Mouse (Mus musculus) megakaryocyte, adult 5-6 weeks (primary cell): ENCODE results near the gene Olfr1380. TPM values are rescaled to one million over a fixed set of nuclear protein-coding genes. Genes with fewer than 3 reads are reported as not detected.
"Not testable (repeated sequence)": the region's sequence is repeated elsewhere in the genome, so short reads cannot be mapped to it uniquely, and the experiment has no call there.

Source experiments
- ATAC-seq: 2 replicates; pipeline ENCODE4 v1.8.0; 2016; ENCODE audit warnings: mild to moderate bottlenecking, inconsistent platforms; ENCODE audit not compliant: poor library complexity, severe bottlenecking
- total RNA-seq, 2 experiments: library from RNA; stranded (forward) in 1 of 2; stranded (reverse) in 1 of 2; fragments of 153-499, 151-499 nt in 1 of 2; fragments of 221-1000, 200-1000 nt in 1 of 2; gene quantifications; 2 replicates each; pipeline versions ENCODE4 v1.2.3 to v1.2.4; 2015 to 2017

Olfr1380 gene
- total RNA-seq (2015) (not detected in 2 replicates), total RNA-seq (2017) (not detected in 2 replicates)

DNA sequence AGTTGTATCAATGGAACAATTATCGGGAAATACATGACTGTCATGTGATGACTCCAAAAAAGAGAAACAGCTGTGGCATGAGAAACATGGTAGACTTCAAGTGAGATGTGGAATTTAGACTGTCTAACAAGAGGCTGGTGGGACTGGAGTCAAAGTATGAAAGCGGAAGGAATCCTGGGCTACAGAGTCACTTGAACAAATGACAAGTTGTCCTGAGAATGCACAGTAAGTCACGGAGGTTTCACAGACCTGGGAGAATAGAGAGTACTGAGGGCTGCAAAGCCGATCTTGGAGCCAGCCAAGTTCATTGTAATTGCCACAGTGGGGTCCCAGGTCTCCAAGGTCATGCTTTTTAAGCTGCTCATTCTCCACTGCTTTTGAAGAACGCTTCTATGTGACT lies at the start of gene Olfr1380:
Gene Olfr1380, plus strand, starts transcription at position 301 of the 400 bp plus-strand sequence.
- ATAC-seq, result not testable (repeated sequence)

GRCm38 (mm10) chr11:49518086-49518485 lies 38.6 kb upstream of the Olfr1380 start:
- no peak for ATAC-seq

- ATAC-seq, result no peak
These were observed 37.3 kb upstream of the Olfr1380 start, which contains the start of gene Olfr1383 for GRCm38 (mm10) chr11:49519348-49519747. TSS of gene Olfr1383 (plus strand) at chr11:49519648.

DNA sequence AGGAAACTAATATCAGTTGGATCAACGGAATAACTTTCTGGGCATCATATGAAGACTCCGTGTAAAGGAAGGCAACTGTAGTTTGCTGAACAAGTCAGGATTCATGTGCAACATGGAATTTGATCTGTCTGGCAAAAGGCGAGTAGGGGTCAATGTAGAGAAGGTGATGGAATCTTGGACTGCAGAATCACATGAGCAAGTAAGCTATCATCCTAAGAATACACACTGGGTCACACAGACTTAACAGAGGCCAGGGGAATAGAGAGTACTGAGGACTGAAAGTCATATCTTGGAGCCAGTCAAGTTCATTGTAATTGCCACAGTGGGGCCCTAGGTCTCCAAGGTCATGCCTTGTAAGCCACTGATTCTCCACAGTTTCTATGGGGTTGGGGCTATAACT lies 28.7 kb upstream of the Olfr1380 start, which contains the start of gene Olfr1382:
Gene Olfr1382, plus strand, starts transcription at position 301 of the 400 bp plus-strand sequence.
- no peak for ATAC-seq

DNA sequence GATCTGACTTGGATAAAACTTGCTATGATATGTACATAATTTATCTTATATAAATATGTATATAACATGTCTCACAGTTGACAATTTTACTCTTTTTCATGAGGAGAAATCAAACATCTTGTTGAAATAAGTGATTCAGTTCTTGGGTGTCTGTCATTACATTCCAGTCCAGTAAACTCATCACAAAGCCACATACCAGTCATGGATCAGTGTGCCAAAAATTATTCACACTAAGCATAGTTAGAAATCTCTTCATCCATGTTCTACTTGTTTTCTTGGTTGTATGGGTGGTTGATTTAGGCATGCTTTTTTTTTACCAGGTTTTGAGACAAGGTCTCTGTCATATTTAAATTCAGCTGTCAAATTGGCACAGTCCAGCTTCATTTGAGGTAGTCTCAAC lies 23.9 kb upstream of the Olfr1380 start:
- no peak for ATAC-seq

DNA sequence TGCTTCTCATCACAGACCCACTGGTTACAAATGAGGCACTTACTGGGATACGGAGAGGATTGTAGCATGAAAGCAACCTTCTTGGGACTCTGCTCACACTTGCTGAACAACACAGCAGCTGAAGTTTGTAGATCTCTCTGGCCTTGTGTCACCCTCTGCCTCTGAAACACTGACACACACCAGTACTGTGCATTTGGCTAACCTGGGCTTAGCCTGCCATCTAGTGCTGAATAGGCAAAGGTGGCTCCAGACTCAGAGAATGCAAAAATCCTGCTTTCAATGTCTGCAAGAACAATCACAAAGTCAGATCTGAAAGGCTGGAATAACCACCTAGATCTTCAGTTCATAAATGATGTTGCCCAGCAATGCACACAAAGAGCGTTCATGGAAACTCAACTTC lies 20.0 kb upstream of the Olfr1380 start:
- not testable (repeated sequence) for ATAC-seq

GRCm38 (mm10) chr11:49543149-49543548 lies 13.5 kb upstream of the Olfr1380 start, which contains the start of gene Olfr1381:
TSS of gene Olfr1381 (plus strand) at chr11:49543449.
- not testable (repeated sequence) for ATAC-seq

- ATAC-seq, result not testable (repeated sequence)
These were observed 2.6 kb upstream of the Olfr1380 start for GRCm38 (mm10) chr11:49554033-49554432.

DNA sequence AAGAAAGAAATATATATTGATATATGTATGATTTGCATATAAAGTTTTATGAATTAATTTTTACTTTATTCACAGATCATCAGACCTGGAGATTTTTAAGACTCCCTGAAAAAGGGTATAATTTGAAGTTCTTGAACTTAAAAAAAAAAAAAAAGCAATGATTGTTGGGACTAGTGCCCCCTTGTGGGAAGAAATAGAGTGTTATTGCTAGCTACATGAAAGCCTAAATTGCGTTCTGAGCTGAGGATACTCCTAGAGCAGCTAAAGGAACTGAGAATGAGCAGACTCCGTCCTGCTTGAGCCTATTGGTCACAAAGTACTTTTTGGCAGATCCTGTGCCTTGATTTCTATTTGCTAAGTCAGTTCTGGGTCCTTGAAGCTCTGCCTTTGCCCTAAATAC lies 18.4 kb downstream of the Olfr1380 start:
- not testable (repeated sequence) for ATAC-seq

DNA sequence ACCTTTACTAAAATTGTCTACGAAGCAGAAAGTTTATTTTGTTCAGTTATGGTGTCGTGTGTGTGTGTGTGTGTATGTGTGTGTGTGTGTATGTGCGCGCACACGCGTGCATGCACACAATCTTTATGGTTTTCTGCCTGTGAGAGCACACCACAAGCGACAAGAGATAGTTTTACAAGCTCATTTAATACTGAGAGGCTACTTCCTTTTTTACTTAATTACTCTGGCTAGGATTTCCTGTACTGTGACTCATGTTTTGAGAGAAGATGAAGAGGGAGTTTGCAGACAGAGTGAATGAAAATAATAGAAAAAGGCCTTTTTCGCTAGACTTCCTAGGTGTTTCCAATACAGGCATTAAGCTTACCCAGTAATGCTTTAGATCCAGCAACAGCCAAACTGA lies 23.8 kb downstream of the Olfr1380 start:
- not testable (repeated sequence) for ATAC-seq

GRCm38 (mm10) chr11:49590213-49590612 lies 33.5 kb downstream of the Olfr1380 start:
- ATAC-seq, result no peak

DNA sequence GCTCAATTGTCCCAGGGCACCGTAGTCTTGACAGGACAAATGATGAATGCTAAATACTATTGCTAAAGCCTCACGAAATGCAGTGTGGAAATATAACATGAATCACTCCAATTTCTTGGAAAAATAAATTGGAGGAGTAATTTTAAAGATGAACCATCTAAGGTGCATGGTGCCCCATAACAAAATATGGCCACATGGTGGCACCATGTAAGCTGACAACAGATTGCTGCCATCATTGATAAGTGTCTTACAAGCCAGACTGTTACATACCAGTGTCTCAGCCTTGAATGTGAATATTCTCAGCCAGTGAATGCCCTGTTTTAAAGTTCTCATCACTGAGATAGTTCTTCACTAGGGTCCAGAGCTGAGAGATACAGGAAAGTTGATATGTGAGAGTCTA lies 40.5 kb downstream of the Olfr1380 start:
- ATAC-seq, result not testable (repeated sequence)

DNA sequence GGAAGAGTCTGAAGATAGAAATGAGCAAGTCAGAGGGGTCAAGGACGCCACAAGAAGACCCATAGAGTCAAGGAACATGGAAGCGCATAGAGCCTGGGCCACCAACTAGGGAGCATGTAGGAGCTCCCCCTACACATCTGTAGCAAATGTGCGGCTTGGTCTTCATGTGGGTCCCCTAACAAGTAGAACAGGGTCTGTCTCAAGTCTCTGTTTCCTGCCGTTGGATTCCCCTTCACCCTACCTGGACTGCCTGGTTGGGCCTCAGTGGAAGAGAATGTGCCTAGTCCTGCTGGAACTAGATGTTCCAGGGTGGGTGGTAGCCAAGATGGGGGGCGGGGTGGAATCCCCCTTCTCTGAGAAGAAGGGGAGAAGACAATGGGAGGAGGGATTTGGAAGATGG lies 51.6 kb downstream of the Olfr1380 start:
- not testable (repeated sequence) for ATAC-seq

GRCm38 (mm10) chr11:49608938-49609867 lies 52.5 kb downstream of the Olfr1380 start, which contains the start of gene Flt4:
TSS of gene Flt4 (plus strand) at chr11:49609263.
- ATAC-seq, result peak; percentile 62

DNA sequence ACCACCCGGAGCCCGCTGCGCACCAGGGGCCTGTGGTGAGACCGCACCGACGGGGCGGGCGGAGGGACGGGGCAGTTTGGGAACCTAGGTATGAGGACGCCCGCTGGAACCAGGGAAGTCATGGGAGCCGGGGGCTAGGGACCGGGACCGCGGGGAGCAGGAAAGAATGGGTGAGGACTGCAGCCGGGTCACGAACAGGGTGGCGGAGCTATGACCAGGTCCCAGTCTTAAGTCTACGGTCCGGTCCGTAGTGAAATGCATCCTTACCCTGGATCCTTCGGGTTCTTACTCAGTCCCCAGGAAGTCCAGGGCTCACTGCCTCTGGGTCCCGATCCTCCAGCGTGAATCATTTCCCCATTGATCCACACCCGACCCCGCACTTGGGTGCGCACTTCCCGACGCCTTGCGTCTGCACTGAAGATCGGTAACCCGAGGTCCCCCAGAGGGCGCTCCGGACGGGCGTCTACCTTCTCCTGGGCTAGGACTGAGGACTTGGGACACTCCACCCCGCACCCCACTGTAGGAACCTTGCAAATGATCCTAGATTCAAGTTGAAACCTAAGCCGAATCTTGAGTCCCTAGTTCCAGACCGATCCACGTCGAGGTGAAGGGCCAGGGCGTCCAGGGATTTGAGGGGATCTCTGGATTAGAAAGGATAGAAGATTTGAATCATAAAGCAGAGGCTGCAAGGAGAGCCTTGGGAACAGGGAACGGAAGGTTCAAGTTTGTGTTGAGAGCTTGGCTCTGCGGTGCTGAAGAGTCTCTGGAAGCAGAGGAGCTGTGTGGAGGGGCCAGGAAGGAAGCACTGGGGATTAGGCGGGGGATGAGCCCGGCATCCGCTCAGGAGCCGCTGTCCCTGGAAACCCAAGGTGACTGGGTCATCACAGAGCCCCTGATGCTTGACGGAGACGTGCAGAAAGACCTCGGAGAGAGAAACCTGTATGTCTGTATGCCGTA lies 53.5 kb downstream of the Olfr1380 start:
- ATAC-seq, result peak; percentile 37; the same call in 1 of the 2 replicates

DNA sequence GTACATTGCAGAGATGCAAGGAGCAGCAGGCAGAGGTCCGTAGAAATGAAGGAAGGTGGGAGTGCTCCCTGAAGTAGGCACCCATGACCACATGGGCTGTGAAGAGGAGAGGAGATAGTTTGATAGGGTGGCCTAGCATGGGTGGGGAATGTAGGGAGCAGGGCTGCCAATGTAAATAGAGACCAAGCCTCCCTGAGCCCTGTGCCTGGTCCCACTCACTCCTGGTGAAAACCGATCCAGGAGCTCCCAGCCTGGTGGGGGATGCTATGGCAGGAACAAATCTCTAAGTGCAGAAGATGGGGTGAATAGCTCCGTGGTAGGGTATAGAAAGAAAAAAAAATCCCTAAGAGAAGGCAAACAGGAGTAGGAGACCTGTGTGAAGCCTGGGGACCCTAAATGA lies 54.7 kb downstream of the Olfr1380 start:
- not testable (repeated sequence) for ATAC-seq

- ATAC-seq, result no peak
These were observed 55.5 kb downstream of the Olfr1380 start for GRCm38 (mm10) chr11:49612154-49612553.

GRCm38 (mm10) chr11:49613349-49613748 lies 56.7 kb downstream of the Olfr1380 start:
- ATAC-seq, result 0 out of 2 replicates have a peak, but pooled peaks have one; percentile 19
